Mouse (Mus musculus) hindbrain, embryonic 13.5 days (tissue): Measurements from ENCODE around the gene Mbnl2. TPM values are rescaled to one million over a fixed set of nuclear protein-coding genes. Genes with fewer than 3 reads are reported as not detected.

ENCODE experiments used
- ATAC-seq: fragments of 200-750 bp; cut with Nextera tagmentation; 2 replicates; pipeline ENCODE4 v1.8.0; 2017; ENCODE audit warnings: moderate TSS enrichment; ENCODE audit not compliant: low FRiP score
- H3K27ac ChIP-seq: fragments of 300-500 bp; sonication (generic); 2 replicates; pipeline ENCODE4 v1.5.1; 2015; ENCODE audit warnings: inconsistent platforms, mild to moderate bottlenecking, moderate library complexity
- H3K27me3 ChIP-seq: fragments of 300-500 bp; sonication (generic); 2 replicates; pipeline ENCODE4 v1.6.1; 2015; ENCODE audit warnings: mild to moderate bottlenecking, inconsistent platforms
- H3K36me3 ChIP-seq: fragments of 300-500 bp; sonication (generic); 2 replicates; pipeline ENCODE4 v1.6.1; 2015; ENCODE audit warnings: mild to moderate bottlenecking, inconsistent platforms
- H3K4me1 ChIP-seq: fragments of 300-500 bp; sonication (generic); replicated peaks from 2 replicates; pipeline ENCODE4 v1.6.1; 2015; ENCODE audit warnings: inconsistent platforms
- H3K4me2 ChIP-seq: fragments of 300-500 bp; sonication (generic); 2 replicates; pipeline ENCODE4 v1.6.1; 2015; ENCODE audit warnings: inconsistent platforms, mild to moderate bottlenecking, moderate library complexity
- H3K4me3 ChIP-seq: fragments of 300-500 bp; sonication (generic); 2 replicates; pipeline ENCODE4 v1.5.1; 2015; ENCODE audit warnings: mild to moderate bottlenecking, inconsistent platforms
- H3K9ac ChIP-seq: fragments of 300-500 bp; sonication (generic); 2 replicates; pipeline ENCODE4 v1.6.1; 2015; ENCODE audit warnings: mild to moderate bottlenecking, inconsistent platforms
- H3K9me3 ChIP-seq: fragments of 300-500 bp; sonication (generic); 2 replicates; pipeline ENCODE4 v1.6.1; 2016; ENCODE audit warnings: inconsistent platforms
- WGBS: fragments of 180-500 bp; shearing (Covaris S2); methylation state at CpG from one replicate; pipeline ENCODE4 v1.1.7; 2015; 5-methylcytosine and 5-hydroxymethylcytosine counted together
- polyA plus RNA-seq: library from polyadenylated mRNA; unstranded; fragments of >200 nt; fragmentation: Nextera tagmentation; extraction: Ambion mirVana; gene quantifications from 2 replicates; pipeline ENCODE4 v1.2.1, GENCODE M21; 2015

The Mbnl2 gene
- polyA plus RNA-seq, 1 experiment from 2014 or later: 24.7 TPM

GRCm38 (mm10) chr14:120361121-120361520, 85.7 kb downstream of the Mbnl2 start:
- H3K27ac ChIP-seq: no peak overlapping the region
- 70% methylated on average over 6 of the region's 6 CpGs for WGBS
- ATAC-seq: no peak
- no peak overlapping the region for H3K4me3 ChIP-seq
- H3K36me3 ChIP-seq: no peaks in the 10 kb centered on the region
- no peaks in the 10 kb centered on the region for H3K9me3 ChIP-seq
- H3K4me1 ChIP-seq: peaks cover 10% of the 10 kb centered on the region; the same call in 1 of the 2 replicates
- no peaks in the 10 kb centered on the region for H3K27me3 ChIP-seq
- no peak overlapping the region for H3K4me2 ChIP-seq
- H3K9ac ChIP-seq: no peak overlapping the region

GRCm38 (mm10) chr14:120362409-120362992, 87.0 kb downstream of the Mbnl2 start:
- peaks cover 9% of the 10 kb centered on the region; the same call in 1 of the 2 replicates for H3K4me1 ChIP-seq
- no peak overlapping the region for H3K9ac ChIP-seq
- H3K4me3 ChIP-seq: no peak overlapping the region
- H3K4me2 ChIP-seq: no peak overlapping the region
- H3K9me3 ChIP-seq: no peaks in the 10 kb centered on the region
- WGBS: 63% methylated on average over 8 of the region's 8 CpGs
- H3K27ac ChIP-seq: peak overlapping the region; percentile 35; the same call in 1 of the 2 replicates
- H3K36me3 ChIP-seq: no peaks in the 10 kb centered on the region
- no peaks in the 10 kb centered on the region for H3K27me3 ChIP-seq
- no peak for ATAC-seq

GRCm38 (mm10) chr14:120363090-120363818, 87.8 kb downstream of the Mbnl2 start:
- no peaks in the 10 kb centered on the region for H3K9me3 ChIP-seq
- 68% methylated on average over 8 of the region's 8 CpGs for WGBS

GRCm38 (mm10) chr14:120365088-120365487, 89.6 kb downstream of the Mbnl2 start:
- H3K4me1 ChIP-seq: peaks cover 9% of the 10 kb centered on the region; the same call in 1 of the 2 replicates
- ATAC-seq: no peak
- no peaks in the 10 kb centered on the region for H3K36me3 ChIP-seq
- H3K4me3 ChIP-seq: no peak overlapping the region
- no peak overlapping the region for H3K4me2 ChIP-seq
- H3K9me3 ChIP-seq: no peaks in the 10 kb centered on the region
- no peak overlapping the region for H3K9ac ChIP-seq
- H3K27me3 ChIP-seq: no peaks in the 10 kb centered on the region
- WGBS: 95% methylated on average over 4 of the region's 4 CpGs
- no peak overlapping the region for H3K27ac ChIP-seq

More at GRCm38 (mm10) chr14:120363090-120363818, 87.8 kb downstream of the Mbnl2 start:
- Histone ChIP-seq H3K4me1 (peaks cover 9% of the 10 kb centered on the region; the same call in 1 of the 2 replicates), H3K27ac (no peak overlapping the region), H3K4me3 (no peak overlapping the region), H3K27me3 (no peaks in the 10 kb centered on the region), H3K36me3 (no peaks in the 10 kb centered on the region), H3K9ac (no peak overlapping the region), H3K4me2 (no peak overlapping the region)
- no peak for ATAC-seq

DNA sequence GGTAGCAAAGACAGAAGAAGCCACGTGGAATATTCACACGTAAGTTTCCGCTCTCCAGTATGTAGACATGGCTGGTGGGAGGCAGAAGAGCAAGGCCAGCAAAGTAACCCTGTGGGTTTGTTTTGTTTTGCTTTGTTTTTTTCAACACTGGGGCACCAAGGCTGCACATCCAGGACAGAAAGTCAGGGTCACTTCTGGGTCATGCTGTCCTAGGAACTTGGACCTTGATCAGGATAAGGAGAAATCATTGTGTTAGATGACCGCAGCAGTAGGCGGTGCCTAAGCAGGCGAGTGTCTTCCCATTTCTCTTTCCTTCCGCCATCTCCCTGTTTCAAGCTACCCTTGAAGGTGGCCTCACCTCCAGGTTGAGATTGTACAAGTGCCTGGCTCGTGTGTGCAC, 91.5 kb downstream of the Mbnl2 start:
- Histone ChIP-seq H3K36me3 (no peaks in the 10 kb centered on the region), H3K27me3 (no peaks in the 10 kb centered on the region), H3K4me1 (peaks cover 17% of the 10 kb centered on the region; the same call in 1 of the 2 replicates), H3K9ac (no peak overlapping the region), H3K4me3 (no peak overlapping the region), H3K4me2 (no peak overlapping the region), H3K27ac (no peak overlapping the region), H3K9me3 (no peaks in the 10 kb centered on the region)
- ATAC-seq: no peak
- 93% methylated on average over 8 of the region's 8 CpGs for WGBS

DNA sequence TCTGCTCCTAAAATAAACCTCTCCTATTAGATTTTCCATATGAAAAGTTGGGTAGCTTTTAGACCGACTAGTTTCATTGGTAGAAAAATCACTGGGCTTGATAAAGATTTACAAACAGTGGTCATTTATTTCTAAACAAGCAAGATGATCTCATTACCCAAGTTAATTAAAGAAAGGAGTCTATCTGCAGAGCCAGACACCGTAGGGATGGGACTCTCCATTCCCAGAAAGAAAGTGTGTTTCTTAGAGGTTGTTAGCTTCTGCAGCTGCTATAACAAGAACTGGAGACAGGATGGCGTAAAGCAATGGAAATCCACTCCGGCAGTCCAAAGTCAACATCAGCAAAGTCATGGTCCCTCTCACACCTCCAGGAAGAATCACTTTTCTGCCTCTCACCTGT, 92.1 kb downstream of the Mbnl2 start:
- Histone ChIP-seq H3K27ac (no peak overlapping the region), H3K27me3 (no peaks in the 10 kb centered on the region), H3K4me3 (no peak overlapping the region), H3K4me1 (peaks cover 13% of the 10 kb centered on the region; the same call in 1 of the 2 replicates), H3K36me3 (no peaks in the 10 kb centered on the region), H3K9ac (no peak overlapping the region), H3K4me2 (no peak overlapping the region), H3K9me3 (no peaks in the 10 kb centered on the region)
- no peak for ATAC-seq
- WGBS: 91% methylated on average over 4 of the region's 4 CpGs

- Histone ChIP-seq H3K4me2 (no peak overlapping the region), H3K36me3 (no peaks in the 10 kb centered on the region), H3K4me3 (no peak overlapping the region), H3K9ac (no peak overlapping the region), H3K27ac (no peak overlapping the region), H3K27me3 (no peaks in the 10 kb centered on the region), H3K4me1 (0 out of 2 replicates have a peak, but pooled peaks cover 8% of the 10 kb centered on the region), H3K9me3 (no peaks in the 10 kb centered on the region)
- ATAC-seq: no peak
- WGBS: 88% methylated on average over 5 of the region's 5 CpGs
Observed at GRCm38 (mm10) chr14:120368456-120368855, 93.0 kb downstream of the Mbnl2 start.

- WGBS: 88% methylated on average over 8 of the region's 8 CpGs
Observed at GRCm38 (mm10) chr14:120368914-120369391, 93.5 kb downstream of the Mbnl2 start.

GRCm38 (mm10) chr14:120370044-120370443, 94.6 kb downstream of the Mbnl2 start:
- Histone ChIP-seq H3K36me3 (no peaks in the 10 kb centered on the region), H3K9ac (no peak overlapping the region), H3K4me2 (no peak overlapping the region), H3K9me3 (no peaks in the 10 kb centered on the region), H3K27ac (no peak overlapping the region), H3K4me1 (0 out of 2 replicates have a peak, but pooled peaks cover 8% of the 10 kb centered on the region), H3K27me3 (no peaks in the 10 kb centered on the region), H3K4me3 (no peak overlapping the region)
- 76% methylated on average over 14 of the region's 14 CpGs for WGBS
- no peak for ATAC-seq

More at GRCm38 (mm10) chr14:120368914-120369391, 93.5 kb downstream of the Mbnl2 start:
- Histone ChIP-seq H3K4me2 (no peak overlapping the region), H3K9ac (no peak overlapping the region), H3K9me3 (no peaks in the 10 kb centered on the region), H3K4me3 (no peak overlapping the region), H3K27me3 (no peaks in the 10 kb centered on the region), H3K36me3 (no peaks in the 10 kb centered on the region), H3K27ac (no peak overlapping the region), H3K4me1 (0 out of 2 replicates have a peak, but pooled peaks cover 8% of the 10 kb centered on the region)
- no peak for ATAC-seq

- 0 out of 2 replicates have a peak, but pooled peaks cover 8% of the 10 kb centered on the region for H3K4me1 ChIP-seq
- H3K27ac ChIP-seq: no peak overlapping the region
- no peak overlapping the region for H3K9ac ChIP-seq
- H3K9me3 ChIP-seq: no peaks in the 10 kb centered on the region
- H3K36me3 ChIP-seq: no peaks in the 10 kb centered on the region
- H3K4me3 ChIP-seq: no peak overlapping the region
- no peak overlapping the region for H3K4me2 ChIP-seq
- H3K27me3 ChIP-seq: no peaks in the 10 kb centered on the region
- ATAC-seq: no peak
- 90% methylated on average over 11 of the region's 11 CpGs for WGBS
Observed at GRCm38 (mm10) chr14:120370631-120371030, 95.2 kb downstream of the Mbnl2 start.

- Histone ChIP-seq H3K27me3 (no peaks in the 10 kb centered on the region), H3K36me3 (no peaks in the 10 kb centered on the region), H3K4me3 (no peak overlapping the region), H3K9me3 (no peaks in the 10 kb centered on the region), H3K27ac (no peak overlapping the region), H3K9ac (no peak overlapping the region), H3K4me2 (no peak overlapping the region), H3K4me1 (0 out of 2 replicates have a peak, but pooled peaks cover 8% of the 10 kb centered on the region)
- 80% methylated on average over 5 of the region's 5 CpGs for WGBS
- ATAC-seq: no peak
Observed at GRCm38 (mm10) chr14:120371174-120371573, 95.7 kb downstream of the Mbnl2 start.
